Mouse (Mus musculus) layer of hippocampus, adult 2 months (tissue): ENCODE data around the gene Rbm4. TPM values are rescaled to one million over a fixed set of nuclear protein-coding genes. Genes with fewer than 3 reads are reported as not detected.
A peak's percentile ranks its signal among the peaks of the same experiment; 100 is the strongest.
"Not testable (repeated sequence)": the region's sequence is repeated elsewhere in the genome, so short reads cannot be mapped to it uniquely, and the experiment has no call there.

Experiments
- DNase-seq, 2 experiments: peaks; one replicate each; pipeline ENCODE4 v3.0.0; 2022; ENCODE audit warnings: low spot score in 2 of 2
- H3K27ac ChIP-seq: fragments of 200-600 bp; 2 replicates; pipeline ENCODE4 v1.8.1; 2022
- H3K4me3 ChIP-seq: fragments of 200-600 bp; 2 replicates; pipeline ENCODE4 v1.8.1; 2022; ENCODE audit warnings: mild to moderate bottlenecking
- CTCF ChIP-seq: fragments of 200-600 bp; conservative IDR thresholded peaks from 2 replicates; pipeline ENCODE4 v1.8.1; 2022; ENCODE audit warnings: antibody characterized with exemption, mild to moderate bottlenecking, moderate library complexity
- total RNA-seq, 2 experiments: library from RNA; stranded (reverse); gene quantifications; 2 replicates each; pipeline ENCODE4 v1.2.3; 2021

Gene Rbm4
- total RNA-seq, 2 experiments from 2014 or later: 76.1 to 95.4 TPM

DNA sequence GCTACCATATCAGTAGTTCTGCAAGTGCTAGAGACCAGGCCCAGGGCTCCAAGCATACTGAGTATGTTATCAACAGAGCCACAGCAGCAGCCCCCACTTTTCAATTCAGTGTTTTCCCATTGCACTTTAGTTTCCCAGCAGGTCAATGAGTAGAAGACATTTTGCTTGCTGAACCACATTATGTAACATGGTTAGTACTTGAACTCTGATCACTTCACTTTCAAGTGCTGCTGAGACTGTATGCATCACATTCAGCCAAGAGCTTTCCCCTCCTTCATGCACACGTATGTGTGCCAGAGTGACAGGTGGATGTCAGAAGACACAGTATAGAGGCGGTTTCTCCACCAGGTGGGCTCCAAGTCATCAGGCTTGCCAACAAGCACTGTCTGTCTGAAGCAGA is 10.8 kb downstream of the Rbm4 start:
- no peak overlapping the region for H3K27ac ChIP-seq
- DNase-seq: no peak
- no peak for TF ChIP-seq CTCF
- H3K4me3 ChIP-seq: no peak overlapping the region

DNA sequence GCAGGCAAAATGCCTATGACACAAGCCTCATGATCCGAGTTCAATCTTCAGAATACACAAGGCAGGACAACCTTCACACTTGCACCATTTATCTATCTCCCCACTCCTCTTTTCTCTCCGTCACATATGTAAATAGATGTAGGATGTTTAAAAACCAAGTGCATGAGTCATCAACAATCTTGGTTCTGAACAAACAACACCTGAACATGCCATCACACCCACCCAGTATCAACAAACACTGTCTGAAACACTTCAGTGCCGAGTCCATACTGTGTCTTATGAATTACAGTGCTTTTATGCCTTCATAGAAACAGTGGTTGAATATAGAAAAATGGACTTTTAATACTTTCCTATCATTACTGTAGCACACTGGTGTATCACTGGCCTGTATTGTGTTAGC is 20.9 kb downstream of the Rbm4 start:
- no peak for TF ChIP-seq CTCF
- Histone ChIP-seq H3K4me3 (no peak overlapping the region), H3K27ac (no peak overlapping the region)
- DNase-seq: no peak

DNA sequence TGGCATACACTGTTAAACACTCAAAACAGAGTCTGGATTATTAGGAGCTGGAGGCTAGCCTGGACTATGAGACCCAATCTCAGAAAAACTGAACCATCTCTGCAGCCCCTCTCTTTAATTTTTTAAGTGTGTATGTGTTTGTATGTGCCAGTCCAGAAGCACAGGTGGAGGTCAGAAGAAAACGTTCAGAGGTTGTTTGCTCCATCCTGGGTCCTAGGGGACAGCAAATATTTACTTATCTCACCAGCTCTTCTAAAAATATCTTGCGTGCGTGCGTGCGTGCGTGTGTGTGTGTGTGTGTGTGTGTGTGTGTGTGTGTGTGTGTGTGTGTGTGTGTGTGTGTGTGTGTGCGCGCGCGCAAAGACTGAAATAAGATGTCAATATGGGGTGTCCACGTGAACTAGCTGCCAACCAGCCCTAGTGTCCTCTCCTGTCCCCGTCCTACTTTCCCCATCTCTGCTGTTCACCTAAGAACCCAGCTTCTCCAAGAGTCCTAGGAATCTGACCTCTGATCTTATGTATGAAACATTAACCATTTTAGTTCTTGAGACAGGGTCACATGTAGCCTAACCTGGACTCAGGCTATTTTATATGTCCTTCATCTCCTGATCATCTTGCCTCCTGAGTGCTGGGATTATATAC is 26.1 kb downstream of the Rbm4 start:
- Histone ChIP-seq H3K27ac (no peak overlapping the region), H3K4me3 (no peak overlapping the region)
- TF ChIP-seq CTCF: no peak
- DNase-seq: no peak

DNA sequence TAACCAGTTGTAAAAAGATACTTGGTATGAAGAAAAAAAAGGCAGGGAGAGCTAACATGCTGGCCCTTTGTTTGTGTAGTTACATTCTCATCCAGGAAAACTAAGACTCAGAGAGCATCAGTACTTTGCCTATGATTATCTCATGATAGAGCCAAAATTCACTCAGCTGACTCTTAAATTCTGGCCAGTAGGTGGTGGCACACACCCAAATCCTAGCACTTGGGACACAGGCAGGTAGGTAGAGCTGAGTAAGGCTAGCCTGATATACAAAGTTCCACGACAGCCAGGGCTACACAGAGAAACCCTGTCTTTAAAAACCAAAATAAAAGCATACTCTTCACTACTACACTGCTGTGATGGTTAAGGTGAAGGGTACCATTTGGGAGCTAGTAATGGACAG is 30.8 kb downstream of the Rbm4 start:
- no peak overlapping the region for H3K27ac ChIP-seq
- no peak for DNase-seq
- H3K4me3 ChIP-seq: no peak overlapping the region
- TF ChIP-seq CTCF: peak; percentile 41

DNA sequence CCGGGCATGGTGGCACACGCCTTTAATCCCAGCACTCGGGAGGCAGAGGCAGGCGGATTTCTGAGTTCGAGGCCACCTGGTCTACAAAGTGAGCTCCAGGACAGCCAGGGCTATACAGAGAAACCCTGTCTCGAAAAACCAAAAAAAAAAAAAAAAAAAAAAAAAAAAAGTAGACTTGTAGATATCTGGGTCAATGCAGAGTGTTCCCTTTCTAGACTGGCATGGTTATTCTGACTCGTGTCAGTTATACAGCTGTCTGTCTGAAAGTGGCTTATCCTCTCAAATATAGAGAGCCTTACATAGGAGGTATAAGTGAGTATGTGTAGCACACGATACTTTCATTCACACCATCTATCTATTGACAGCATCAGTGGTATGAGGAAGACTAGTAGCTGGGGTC is 33.2 kb downstream of the Rbm4 start:
- not testable (repeated sequence) for H3K4me3 ChIP-seq, DNase-seq, H3K27ac ChIP-seq

DNA sequence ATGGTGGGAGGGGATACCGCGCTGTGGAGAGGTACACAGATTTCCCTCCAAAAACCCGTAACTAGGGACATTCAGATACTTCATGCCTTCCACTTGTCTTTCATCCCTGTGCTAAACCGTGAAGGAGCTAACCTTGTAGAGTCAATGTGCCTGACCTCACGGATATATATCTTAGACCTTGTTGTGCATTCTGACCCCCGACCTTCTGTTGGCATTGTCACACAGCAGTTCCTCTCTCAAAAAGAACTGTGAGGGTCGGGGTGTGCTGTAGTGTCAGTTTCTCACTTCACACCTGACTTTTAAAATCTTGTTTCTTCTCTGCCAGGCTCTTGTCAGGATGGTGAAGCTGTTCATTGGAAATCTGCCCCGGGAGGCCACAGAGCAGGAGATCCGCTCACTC is 36.8 kb downstream of the Rbm4 start:
- DNase-seq: no peak
- no peak for TF ChIP-seq CTCF
- H3K27ac ChIP-seq: peak overlapping the region; percentile 93
- H3K4me3 ChIP-seq: peak overlapping the region; percentile 89

DNA sequence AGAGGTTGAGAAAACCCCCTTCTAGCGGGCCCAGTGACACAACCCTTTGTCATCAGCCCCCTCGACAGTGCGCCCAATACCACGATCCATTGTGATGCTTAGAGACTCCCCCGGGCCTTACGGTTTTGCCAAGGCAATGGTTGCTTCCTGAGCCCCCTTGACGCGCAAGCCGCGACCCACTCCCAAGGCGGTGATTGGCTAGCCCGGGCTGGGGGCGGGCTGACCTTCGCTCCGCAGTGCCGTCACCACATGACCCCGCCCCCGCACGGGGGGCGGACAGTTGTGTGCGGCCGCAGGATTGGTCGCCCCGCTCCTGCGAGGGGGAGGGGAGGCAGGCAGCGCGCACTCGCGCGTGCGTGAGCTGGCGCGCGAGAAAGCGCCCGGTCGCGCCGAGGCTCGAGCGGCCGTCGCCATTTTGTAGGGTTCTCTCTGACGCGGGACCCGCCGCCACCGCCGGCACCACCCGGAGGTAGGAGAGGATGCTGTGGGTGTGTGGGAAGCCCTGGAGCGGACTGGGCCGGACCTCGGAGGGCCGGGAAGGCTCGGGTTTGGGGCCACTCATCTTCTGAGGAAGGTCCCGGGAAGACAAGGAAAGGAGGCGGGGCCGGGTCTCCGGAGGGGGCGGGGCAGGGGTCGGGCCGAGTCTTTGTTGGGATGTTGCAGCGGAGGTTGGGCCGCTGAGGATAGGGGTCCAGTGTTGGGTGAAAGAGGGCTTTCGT is 37.3 kb downstream of the Rbm4 start, which contains the start of gene Rbm4b:
Rbm4b (plus strand) TSS at position 305 of the 719 bp plus-strand sequence.
- DNase-seq: peak; percentile 96 to 97
- Histone ChIP-seq H3K4me3 (peak within 1 kb of the TSS; percentile 89), H3K27ac (peak within 1 kb of the TSS; percentile 93)
- TF ChIP-seq CTCF: no peak

DNA sequence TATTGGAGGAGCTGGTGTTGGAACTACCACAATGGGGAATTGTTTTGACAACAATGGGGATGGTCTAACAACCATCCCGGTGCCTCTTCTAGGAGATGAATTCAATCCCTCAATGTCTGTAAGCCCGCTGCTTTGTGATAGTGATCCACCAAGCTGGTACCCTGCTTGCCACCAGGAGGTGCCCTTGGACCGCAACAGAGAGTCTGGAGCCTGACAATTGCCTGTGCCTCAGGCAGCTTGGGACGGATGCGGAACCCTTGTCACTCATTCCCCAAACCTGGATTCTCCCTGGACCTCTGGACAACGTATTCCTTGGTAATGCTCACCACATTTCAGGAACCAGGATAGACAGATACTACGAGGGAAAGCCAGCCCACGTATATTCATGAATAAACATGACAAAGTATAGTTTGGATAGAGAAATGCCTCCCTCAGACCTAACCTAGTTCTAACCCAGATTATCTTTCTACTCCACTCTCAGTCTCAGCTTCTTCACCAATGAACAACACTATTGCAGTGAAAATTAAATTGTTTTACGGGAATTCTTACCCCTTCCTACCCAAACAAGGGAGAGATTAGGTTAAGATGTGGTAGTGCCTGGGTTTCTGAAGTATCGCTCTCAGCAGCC is 38.0 kb downstream of the Rbm4 start:
- H3K27ac ChIP-seq: peak overlapping the region; percentile 93
- DNase-seq: peak; percentile 90 to 91
- peak overlapping the region; percentile 89 for H3K4me3 ChIP-seq
- peak; percentile 97 for TF ChIP-seq CTCF

DNA sequence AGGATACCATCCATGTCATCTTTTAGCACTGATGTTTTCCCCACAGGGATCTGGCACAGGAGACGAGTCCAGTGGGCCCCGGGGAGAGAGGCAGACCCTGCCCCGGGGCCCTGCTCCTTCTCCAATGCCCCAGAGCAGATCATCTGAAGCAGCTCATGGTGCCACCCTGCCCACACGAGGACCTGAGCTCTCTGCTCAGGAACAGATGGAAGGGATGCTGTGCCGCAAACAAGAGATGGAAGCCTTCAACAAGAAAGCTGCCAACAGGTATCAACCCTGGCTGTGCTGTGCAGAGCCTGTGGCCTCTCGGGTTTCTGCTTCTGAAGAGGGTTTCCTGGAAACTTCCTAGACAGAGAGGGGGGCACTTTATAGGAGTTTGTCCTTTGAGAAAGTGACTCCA is 43.7 kb downstream of the Rbm4 start:
- DNase-seq: no peak
- Histone ChIP-seq H3K4me3 (no peak overlapping the region), H3K27ac (no peak overlapping the region)
- TF ChIP-seq CTCF: no peak

DNA sequence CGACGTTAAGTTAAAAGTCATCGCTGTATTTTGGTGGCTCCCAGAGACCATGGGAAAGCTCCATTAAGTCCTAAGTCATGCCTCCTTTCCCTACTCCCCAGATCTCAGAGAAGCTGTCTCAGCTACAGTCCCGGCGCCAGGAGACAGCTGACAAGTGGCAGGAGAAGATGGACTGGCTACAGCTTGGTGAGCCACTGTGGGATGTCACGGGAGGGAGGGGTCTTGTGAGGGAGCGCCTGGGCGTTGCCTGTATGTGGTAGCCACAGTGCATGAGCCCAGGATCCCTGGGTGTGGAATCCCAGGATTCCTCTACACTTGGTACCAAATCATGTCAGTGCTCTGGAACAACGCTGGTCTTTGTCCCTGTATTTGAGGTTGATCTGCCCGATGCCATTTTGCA is 45.2 kb downstream of the Rbm4 start:
- TF ChIP-seq CTCF: no peak
- DNase-seq: no peak

DNA sequence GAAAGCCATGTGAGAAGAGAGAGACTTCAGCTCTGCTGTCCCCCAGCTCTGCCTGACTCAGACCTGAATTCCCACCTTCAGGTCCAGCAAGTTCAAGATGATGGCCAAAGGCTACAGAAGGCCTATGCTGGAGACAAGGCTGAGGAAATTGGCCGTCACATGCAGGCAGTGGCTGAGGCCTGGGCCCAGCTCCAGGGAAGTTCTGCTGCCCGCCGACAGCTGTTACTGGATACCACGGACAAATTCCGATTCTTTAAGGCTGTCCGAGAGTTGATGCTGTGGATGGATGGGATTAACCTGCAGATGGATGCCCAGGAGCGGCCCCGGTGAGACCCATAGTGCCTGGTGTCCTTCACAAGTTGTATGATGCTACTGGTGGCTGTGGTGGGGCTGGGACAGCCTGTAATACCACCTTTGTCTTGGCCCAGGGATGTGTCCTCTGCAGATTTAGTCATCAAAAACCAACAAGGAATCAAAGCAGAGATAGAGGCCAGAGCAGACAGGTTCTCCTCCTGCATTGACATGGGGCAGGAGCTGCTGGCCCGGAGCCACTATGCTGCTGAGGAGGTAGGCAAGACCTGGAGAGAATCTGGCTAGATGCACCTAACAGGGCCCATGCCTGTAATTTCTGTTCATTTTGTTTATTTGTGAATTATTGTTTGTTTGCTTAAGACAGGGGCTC is 45.9 kb downstream of the Rbm4 start:
- no peak overlapping the region for H3K4me3 ChIP-seq
- TF ChIP-seq CTCF: no peak
- no peak for DNase-seq

More for the DNA sequence above, 45.2 kb downstream of the Rbm4 start:
- Histone ChIP-seq H3K27ac (no peak overlapping the region), H3K4me3 (no peak overlapping the region)

DNA sequence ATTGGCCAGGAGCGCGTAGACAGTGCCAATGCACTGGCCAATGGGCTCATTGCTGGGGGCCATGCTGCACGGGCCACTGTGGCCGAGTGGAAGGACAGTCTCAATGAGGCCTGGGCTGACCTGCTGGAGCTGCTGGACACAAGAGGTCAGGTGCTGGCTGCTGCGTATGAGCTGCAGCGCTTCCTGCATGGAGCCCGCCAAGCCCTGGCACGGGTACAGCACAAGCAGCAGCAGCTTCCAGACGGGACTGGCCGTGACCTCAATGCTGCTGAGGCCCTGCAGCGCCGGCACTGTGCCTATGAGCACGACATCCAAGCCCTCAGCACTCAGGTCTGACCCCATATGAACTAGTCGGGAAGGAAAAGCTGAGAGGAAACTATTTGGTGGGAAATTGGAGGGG is 47.1 kb downstream of the Rbm4 start:
- TF ChIP-seq CTCF: no peak

More for the DNA sequence above, 45.9 kb downstream of the Rbm4 start:
- no peak overlapping the region for H3K27ac ChIP-seq

DNA sequence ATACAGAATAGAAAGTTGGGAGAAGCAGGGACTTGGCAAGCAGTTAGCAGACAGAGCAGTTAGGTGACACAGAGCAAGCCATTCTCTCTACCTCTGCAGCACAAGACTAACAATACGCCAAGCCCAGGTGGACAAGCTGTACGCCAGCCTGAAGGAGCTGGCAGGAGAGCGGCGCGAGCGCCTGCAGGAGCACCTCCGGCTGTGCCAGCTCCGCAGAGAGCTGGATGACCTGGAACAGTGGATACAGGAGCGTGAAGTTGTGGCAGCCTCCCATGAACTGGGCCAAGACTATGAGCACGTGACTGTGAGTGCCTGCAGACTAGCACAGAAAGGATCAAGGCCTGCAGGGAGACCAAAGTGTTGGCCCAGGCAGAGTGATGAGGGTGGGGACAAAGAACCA is 48.0 kb downstream of the Rbm4 start:
- DNase-seq: no peak
- H3K27ac ChIP-seq: peak overlapping the region; percentile 58; the same call in 1 of the 2 replicates
- TF ChIP-seq CTCF: no peak
- H3K4me3 ChIP-seq: no peak overlapping the region

More for the DNA sequence above, 47.1 kb downstream of the Rbm4 start:
- peak overlapping the region; percentile 23; the same call in 1 of the 2 replicates for H3K27ac ChIP-seq
- no peak for DNase-seq
- no peak overlapping the region for H3K4me3 ChIP-seq
